Mouse (Mus musculus): Measurements from ENCODE around the gene Dync2h1. TPM values are rescaled to one million over a fixed set of nuclear protein-coding genes. Genes with fewer than 3 reads are reported as not detected.

Dync2h1 gene
- polyA plus RNA-seq, 1 experiment from 2014 or later = 5.5 TPM

DNA sequence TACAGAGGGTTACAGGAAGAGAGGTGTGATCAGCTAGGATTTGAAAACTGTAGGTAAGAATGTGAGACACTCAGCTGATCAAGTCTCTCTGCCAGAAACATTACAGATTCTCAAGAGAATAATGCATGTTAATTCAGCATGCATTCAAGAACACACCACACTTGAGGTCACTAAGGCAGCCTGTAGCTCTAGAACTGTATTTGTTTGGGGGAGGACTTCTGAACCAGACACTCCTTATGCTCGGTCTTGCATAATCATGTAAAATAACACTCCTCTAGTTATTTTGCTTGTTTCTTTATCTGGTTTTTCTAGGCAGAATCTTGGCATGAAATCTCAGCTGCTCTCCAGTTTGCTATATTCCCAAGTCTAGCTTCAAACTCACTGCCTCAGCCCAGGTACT lies 282.6 kb downstream of the Dync2h1 start:
- Histone ChIP-seq H3K4me3 (no peak overlapping the region), H3K27ac (no peak overlapping the region), H3K9me3 (replicated peaks) (no peaks in the 10 kb centered on the region), H3K27me3 (no peaks in the 10 kb centered on the region), H3K4me1 (replicated peaks) (no peaks in the 10 kb centered on the region), H3K9ac (no peak overlapping the region), H3K36me3 (no peaks in the 10 kb centered on the region), H3K4me2 (no peak overlapping the region)
- ATAC-seq (replicated peaks; ENCODE audit: insufficient number of reproducible peaks, insufficient read depth, low FRiP score, low read depth) = no peak
- WGBS = 67% methylated on average over 1 of the region's 1 CpGs

DNA sequence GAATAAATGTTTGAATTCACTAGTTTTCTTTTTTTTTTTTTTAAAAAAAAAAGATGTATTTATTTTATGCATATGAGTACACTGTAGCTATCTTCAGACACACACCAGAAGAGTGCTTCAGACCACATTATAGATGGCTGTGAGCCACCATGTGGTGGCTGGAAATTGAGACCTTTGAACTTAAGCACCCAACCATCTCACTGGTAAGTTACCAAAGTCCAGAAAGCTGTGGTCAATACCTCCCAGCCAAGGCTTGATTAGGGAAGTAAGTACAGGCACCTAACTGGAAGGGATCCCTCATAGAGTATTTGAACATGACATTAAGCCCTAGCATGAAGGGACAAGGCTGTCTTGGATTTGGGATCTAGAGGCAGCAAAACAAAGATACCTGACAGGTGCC lies 292.9 kb downstream of the Dync2h1 start:
- no peak overlapping the region for H3K27ac ChIP-seq
- no peaks in the 10 kb centered on the region for H3K9me3 ChIP-seq (replicated peaks)
- H3K4me1 ChIP-seq (replicated peaks) = no peaks in the 10 kb centered on the region
- H3K4me2 ChIP-seq = no peak overlapping the region
- no peak overlapping the region for H3K9ac ChIP-seq
- no peaks in the 10 kb centered on the region for H3K36me3 ChIP-seq
- H3K27me3 ChIP-seq = no peaks in the 10 kb centered on the region
- ATAC-seq (replicated peaks; ENCODE audit: insufficient number of reproducible peaks, insufficient read depth, low FRiP score, low read depth) = no peak
- no peak overlapping the region for H3K4me3 ChIP-seq

DNA sequence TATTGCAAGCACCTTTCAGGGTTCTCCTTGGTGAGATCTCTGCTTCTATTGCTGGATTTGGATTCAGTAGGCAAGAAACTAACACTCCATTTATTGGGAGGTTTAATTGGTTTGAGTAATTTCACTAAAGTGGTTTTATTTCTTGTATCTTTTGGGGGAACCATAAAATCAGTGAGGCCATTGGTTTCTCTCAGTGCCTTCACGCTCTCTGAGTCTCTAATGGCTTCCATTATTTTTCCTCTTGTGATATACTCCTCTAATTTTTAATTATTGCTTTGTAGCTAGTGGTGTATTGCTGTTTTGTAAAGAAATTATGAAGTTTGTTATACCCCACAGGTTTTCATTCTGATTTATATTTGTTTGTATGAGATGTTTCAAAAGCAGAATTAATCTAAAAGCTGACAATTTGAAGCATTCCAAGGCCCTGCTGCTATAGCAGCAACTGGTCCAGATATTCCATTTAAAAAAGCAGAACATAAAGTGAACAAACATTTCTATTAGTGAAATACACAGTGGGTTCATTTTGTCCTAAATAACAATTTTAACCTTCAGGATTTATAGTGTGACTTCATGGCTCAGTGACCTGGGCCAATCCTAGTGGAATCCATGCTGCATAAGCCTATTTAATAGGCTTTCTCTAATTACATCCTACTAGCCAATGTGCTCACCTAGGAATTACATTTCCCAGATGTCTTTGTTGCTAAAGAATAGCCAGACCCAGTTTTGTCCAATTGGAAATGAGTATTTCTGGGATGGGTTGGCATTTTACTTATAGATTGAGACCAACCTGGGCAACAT lies 302.9 kb downstream of the Dync2h1 start:
- Histone ChIP-seq H3K4me2 (no peak overlapping the region), H3K27ac (no peak overlapping the region), H3K4me1 (replicated peaks) (no peaks in the 10 kb centered on the region), H3K9ac (no peak overlapping the region), H3K9me3 (replicated peaks) (no peaks in the 10 kb centered on the region), H3K36me3 (no peaks in the 10 kb centered on the region), H3K4me3 (no peak overlapping the region), H3K27me3 (no peaks in the 10 kb centered on the region)
- 87% methylated on average over 1 of the region's 1 CpGs for WGBS
- ATAC-seq (replicated peaks; ENCODE audit: insufficient number of reproducible peaks, insufficient read depth, low FRiP score, low read depth) = no peak

Other genes with a start within 250 kb of the Dync2h1 start
- gene Dcun1d5, start 74 bp upstream of the Dync2h1 start, polyA plus RNA-seq (2015; fragmentation: Nextera tagmentation; extraction: Ambion mirVana) = 83.9 and 88.0 TPM in 2 replicates
- gene Mmp13, start 88.1 kb upstream of the Dync2h1 start, polyA plus RNA-seq (2015; fragmentation: Nextera tagmentation; extraction: Ambion mirVana) = 0.19 and 0.46 TPM in 2 replicates
- 1.6 and 6.4 TPM in 2 replicates for gene Mmp12, start 159.9 kb upstream of the Dync2h1 start, polyA plus RNA-seq (2015; fragmentation: Nextera tagmentation; extraction: Ambion mirVana)
- not detected in 2 replicates for gene Mmp1b, start 203.6 kb upstream of the Dync2h1 start, polyA plus RNA-seq (2015; fragmentation: Nextera tagmentation; extraction: Ambion mirVana)

All from heart, embryonic 15.5 days (tissue).